Mouse (Mus musculus) lung, adult 2 months (tissue): ENCODE measurements around the gene Cuedc1.

Experiments used
- CTCF ChIP-seq: fragments of 200-500 bp; IDR thresholded peaks from 2 replicates; pipeline ENCODE4 v1.5.1; 2011; ENCODE audit warnings: mild to moderate bottlenecking, low read length, control low read depth; ENCODE audit not compliant: insufficient read depth
- POLR2A ChIP-seq: fragments of 200-500 bp; IDR thresholded peaks from 2 replicates; pipeline ENCODE4 v1.6.1; 2011; ENCODE audit warnings: low read depth, mild to moderate bottlenecking, control low read depth, low read length, borderline replicate concordance; ENCODE audit errors: extremely low read depth

GRCm38 (mm10) chr11:88227001-88227957 is 129.4 kb downstream of the Cuedc1 start:
- TF ChIP-seq CTCF (no peak), POLR2A (no peak)
